Mouse (Mus musculus): ENCODE results near the gene Ssh3.

Ssh3 gene

DNA sequence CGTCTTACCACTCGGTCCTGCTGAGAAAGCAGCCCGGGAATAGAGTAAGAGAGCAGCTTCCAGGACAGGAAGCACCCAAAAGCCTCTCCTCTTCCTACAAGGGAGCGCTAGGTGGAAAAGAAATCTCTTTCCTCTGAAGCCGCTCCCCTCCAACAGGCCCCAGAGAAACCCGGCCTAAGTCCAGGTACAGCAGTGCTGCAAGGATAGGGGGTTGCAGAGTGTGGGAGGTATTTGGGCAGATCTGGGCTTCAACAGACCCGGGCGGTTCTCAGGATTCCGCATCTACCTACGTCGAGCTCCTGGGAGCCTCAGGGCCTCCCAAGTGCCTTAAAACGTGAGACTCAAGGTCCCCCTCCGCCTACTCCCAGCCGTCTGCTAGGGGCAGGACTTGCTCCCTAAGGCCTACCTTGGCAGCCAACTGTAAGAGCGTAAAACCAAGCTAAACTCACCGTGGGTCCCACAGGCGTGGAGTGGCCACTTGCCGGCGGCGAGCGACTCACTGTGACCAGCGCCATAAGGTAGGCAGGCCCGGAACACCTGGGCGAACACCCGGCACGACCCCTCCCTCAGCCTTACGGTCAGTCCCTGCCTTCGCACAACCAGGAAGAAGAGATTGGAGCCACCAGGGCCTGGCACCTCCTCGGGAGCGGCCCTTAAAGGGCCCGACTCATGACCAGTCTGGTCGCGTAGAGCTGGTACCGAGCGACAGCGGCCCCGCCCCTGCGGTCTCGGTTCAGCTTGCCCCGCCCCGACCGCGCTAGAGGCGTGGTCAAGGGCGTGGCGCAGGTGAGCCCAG is at the start of gene Ssh3:
Gene Ssh3, minus strand, starts transcription at position 615 of the 796 bp plus-strand sequence.
- DNase-seq (ENCODE audit: low spot score in 2 of 2), result peak; percentile 38 to 39

DNA sequence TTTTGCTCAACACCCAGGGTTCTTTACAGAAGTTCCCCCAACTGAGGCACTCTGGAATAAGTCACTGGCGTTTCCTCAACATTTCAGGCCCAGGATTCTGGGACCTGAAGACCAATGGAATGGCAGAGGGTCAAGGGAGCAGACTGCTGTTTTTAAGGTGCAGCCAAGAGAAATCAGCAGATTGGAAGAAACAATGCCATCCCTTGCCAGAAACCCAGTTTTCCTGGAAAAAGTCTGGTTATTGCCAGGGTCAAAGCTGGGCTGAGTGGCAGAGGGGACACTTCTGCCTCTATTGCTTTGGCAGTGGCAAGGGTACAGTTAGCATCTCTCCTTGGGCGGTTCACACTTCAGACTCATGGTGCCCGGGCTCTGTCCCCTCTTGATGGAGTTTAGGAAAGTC is 48.2 kb upstream of the Ssh3 start:
- DNase-seq (ENCODE audit: low spot score in 2 of 2), result no peak

DNA sequence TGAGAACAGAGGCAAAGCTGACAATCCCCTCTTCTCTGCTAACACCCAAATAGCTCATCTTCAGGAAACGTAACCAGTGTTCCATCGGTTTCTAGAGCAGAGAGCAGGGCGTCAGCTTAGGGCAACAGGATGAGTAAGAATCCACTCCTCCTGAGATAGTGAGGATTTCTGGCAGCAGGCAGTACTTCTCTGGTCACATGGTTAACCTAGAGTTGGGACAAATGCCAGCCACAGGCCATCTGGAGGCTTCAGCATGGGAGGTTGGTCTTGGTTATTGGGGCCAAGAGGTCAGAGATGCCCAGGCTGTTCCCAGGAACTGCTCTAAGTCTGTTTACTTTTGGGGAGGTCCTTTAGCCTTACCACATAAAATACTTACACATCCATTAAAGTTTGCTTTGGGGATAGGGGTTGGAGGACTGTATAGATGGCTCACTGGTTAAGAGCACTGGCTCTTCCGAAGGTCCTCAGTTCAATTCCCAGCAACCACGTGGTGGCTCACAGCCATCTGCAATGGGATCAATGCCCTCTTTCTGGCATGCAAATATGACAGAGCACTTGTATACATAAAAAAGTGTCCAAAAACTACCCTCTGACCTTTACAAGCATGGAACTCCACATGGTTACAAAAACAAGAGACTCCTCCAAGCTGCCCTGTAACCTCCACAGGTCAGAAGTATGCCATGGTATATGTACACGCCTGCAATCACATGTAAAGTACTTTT is 46.4 kb upstream of the Ssh3 start:
- no peak for DNase-seq (ENCODE audit: low spot score in 2 of 2)

DNA sequence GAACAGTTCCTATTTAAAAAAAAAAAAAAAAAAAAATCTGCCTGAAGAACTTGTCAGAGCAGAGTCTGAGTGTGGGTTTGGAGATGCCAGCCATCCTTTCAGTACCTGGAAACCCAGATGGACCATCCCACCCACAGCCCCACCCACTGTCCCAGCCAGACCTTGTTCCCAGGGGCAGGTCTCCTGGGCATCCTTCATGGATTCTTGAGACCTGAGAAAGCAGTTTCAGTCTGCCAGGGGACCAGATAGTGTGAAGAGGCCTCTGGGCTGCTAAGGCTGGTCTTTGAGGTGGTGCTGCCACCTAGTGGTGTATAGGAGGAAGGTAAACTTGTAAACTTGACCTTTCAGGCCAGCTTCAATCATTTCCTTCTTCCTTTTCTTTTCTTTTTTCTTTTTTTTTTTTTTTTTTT is 40.8 kb upstream of the Ssh3 start:
- no peak for DNase-seq (ENCODE audit: low spot score in 2 of 2)

DNA sequence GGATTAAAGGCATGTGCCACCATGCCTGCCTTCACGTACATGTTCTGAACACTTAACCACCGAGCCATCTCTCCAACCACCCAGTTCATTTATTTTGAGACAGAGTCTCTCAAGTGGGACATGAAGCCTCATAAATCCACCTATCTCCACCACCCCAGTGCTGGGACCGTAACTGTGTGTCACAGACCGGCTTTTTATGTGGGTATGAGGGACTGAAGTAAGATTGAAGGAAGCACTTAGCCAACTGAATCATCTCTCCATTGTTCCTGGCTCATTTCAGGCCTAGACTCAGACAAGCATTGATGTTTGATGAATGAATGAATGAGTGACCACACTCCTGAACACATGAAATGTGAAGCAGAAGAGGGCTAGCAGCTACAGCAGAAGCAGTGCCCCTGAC is 40.3 kb upstream of the Ssh3 start:
- no peak for DNase-seq (ENCODE audit: low spot score in 2 of 2)

DNA sequence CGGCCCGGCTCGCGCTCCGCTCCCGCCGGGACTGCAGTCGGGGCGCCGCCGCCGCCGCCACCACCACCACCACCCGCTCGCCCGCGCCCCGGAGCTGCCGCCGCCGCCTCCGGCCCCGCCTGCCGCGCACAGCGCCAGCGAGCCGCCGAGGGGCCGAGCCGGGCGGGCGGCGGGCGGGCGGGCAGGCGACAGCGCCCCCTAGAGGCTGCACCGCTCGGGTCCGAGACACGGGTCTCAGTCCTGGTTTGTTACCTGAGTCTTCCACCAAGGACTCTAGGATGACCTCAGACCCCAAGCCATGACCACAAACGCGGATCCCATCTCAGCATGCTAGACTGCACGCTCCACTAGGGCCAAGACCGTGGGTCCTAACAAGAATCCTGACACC is 37.2 kb upstream of the Ssh3 start, which contains the start of gene Grk2:
Gene Grk2, minus strand, starts transcription at position 33 of the 388 bp plus-strand sequence.
- peak in 1 of 2 experiments; percentile 78 for DNase-seq (ENCODE audit: low spot score in 2 of 2)

DNA sequence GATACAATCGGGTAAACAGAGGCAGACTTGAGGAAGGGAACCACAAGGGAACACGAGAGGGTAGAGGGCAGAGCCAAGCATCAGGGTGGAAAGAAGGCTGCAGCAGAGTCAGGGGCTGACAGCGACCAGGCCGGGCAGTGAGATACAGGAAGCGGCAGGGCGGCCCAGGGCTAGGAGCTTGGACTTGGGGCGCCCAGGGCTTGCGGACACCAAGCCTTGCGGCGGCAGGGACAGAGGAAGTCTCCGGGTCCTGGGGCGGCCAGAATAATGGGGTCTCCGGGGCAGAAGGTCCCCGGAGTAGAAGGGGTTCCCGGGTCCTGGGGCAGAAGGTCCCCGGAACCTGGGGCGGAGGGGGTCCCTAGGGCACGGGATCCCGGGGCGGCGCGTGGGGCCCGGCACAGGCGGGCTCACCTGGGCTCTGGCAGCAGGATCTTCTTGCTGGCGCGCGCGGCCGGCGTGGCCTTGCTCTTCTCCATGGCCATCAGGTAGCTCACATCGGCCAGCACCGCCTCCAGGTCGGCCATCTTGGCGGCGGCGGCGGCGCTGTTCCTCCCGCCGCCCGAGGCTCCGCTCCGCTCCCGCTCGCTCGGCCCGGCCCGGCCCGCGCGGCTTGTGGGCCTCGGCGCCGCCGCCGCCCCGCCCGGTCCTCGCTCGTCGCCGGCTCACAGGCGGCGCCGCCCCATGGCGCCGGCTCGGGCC is 36.7 kb upstream of the Ssh3 start:
- peak in 1 of 2 experiments; percentile 52 for DNase-seq (ENCODE audit: low spot score in 2 of 2)

DNA sequence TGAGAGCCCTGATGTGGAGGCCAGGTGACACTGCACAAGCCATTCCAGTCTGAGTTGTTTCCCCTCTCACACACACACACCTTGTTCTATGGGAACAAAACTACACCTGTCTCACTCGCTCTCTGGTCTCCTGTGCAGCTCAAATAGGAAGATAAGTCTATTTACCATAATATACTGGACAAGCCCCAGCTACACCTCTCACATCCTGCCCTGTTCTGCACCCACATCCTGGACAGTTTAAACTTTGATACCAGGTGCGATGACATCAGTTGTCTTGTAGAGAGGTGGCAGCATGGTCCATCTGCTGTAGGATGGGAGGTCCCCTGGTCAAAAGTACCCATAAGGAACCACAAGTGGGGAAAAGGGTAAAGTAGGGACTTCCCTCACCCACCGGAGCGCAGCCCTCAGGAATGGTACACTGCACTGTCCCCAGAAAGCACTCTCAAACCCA is 35.9 kb upstream of the Ssh3 start:
- DNase-seq (ENCODE audit: low spot score in 2 of 2), result no peak

DNA sequence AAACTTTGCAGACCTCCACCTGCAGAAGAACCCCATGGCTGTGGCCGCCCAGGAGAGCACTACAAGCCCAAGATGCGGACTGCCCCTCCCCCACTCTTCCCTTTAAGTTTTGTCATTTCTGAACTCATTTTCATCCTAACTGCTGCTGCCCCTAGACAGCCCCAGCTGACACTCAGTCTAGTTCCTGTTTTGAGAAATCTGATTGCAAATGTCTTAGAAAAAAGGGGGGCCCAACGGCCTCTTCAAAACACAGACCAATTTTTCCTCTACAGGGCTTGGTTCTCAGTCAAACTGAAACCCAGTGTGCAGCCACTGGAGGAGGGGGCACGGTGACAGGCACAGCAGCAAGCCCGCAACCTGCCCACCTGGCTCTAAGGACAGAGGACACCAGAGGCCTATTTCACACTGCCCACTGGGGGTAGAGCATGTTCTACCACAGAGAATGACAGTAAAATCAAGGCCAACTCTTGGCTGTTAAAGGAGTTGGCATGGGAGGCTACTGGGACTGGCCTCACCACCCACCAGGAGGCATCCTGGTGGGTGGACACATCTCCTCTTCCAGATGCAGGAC is 35.4 kb upstream of the Ssh3 start:
- no peak for DNase-seq (ENCODE audit: low spot score in 2 of 2)

DNA sequence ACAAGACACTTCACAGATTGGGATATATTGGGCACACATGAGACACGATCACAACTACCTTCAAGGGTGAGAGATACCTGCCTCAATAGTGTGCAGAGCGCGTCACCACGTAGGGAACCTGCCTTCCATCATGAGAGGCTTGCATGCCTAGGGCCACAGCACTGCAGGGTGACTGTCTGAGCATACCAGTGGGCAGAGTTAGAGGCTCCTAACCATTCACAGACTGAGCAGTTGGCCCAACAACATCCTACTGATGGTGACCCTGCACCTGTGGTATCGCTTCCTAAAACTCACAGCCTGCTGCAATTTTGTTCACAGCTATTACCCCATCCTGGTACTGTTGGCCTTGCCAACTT is 34.6 kb upstream of the Ssh3 start:
- no peak for DNase-seq (ENCODE audit: low spot score in 2 of 2)

DNA sequence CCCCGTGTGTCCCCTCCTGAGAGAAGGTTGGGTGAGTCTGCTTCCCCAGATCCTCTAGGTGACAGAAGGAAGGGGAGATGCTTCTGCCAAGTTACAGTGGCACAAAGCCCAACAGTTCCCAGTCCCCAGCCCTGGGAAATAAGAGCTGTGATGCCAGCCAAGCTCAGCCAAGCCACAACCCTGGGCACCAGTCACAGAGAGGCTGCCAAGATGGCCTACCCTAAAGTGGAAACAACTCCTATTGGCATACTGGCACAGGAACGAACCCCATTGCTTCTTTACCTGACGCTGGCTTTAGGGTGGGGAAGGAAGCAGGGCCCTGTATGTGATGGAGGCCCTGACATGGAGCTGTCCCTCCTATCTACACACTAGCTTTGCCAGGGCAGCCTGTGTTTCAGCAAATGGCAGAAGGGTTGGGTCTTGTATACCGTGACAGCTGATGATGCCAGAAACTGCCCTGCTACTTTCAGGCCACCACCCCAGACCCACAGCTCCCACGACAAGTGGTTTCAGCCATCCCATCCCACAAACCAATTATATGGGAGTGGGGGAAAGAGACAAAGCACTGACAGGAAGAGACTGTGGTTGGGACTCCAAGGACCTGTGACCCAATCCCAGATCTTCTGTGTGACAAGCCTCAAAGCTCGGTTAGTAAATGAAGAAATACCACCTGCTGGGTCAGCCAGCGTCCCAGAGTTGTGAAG is 34.1 kb upstream of the Ssh3 start:
- no peak for DNase-seq (ENCODE audit: low spot score in 2 of 2)

DNA sequence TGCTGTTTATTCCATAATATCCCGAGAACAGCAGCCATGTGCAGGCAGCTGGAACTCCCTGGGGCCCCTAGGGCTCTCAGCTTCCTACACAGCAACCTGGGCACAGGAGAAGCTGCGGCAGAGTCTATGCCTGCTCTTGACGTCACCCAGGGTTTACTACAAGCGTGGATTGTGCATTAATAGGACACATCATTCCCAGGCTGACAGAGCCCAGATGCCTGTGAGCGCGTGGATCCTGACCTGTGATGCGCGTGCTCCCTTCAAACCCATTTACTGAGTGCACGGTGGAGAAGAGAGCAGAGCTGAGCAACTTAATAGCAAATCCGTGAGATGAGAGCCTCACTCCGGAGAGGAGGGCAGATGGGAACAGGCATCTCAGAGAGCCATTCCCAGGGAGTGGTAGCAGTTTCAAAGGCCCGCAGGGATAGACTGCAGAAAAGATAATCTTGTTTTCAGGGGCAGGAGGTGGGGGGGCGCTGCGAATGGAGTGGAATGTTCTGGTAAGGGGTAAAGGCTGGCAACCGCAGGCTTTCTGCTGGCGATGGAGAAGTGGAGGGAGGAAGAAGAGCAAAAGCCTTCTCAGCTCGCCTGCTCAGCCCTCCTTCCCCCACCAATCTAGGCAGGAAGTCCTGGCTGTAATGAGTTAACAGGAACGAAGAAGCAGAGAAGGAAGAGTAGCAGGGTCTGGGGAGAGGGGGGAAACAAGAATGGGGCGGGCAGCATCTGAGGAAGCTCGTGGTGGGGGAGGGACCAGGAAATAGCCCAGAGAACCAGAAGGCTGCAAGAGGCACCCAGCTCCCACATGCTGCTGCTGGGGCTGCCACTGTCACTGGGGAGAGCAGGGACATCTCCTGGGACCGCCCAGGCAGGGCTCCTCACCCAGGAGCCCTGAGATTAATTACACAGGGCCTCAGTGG is 33.0 kb upstream of the Ssh3 start:
- no peak for DNase-seq (ENCODE audit: low spot score in 2 of 2)

DNA sequence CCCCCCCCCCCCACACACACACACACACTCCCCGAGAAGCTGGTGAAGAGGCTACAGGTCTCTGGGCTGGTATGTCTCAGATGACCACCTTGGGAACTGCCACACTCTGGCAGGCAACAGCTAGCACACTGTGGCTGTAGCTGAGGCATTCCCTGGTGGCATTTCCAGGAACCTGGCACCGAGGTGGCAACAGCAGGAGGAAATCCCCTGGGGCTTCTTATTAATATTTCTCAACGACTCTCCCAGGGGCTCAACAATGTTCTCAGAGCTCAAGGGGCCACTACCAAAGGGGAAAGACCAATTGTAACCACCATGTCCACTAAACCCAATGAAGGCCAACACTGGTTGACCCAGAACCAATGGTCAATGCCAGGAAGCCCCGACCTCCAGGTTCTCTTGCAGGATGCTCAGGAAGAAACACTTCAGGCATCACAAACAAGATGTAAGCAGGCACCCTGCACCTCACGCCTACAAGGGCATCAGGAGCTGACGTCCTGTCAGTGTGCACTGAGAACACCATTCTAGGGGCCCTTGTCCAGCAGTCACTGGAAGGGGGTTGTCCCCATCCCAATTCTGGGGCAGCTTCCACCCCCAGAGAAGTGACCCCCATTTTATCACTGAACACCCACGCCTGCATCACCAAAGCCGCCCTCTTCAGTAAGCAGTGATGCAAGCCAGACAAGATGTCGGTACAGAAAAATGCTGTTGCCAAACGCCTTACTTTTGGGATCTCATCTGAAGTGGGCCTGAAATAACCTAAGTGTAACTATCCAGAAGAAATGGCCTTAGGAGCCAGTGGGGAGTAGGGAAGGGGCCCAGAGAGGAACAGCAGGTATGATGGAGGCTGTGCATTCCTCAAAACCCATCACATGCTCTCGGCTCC is 32.1 kb upstream of the Ssh3 start:
- DNase-seq (ENCODE audit: low spot score in 2 of 2), result no peak

DNA sequence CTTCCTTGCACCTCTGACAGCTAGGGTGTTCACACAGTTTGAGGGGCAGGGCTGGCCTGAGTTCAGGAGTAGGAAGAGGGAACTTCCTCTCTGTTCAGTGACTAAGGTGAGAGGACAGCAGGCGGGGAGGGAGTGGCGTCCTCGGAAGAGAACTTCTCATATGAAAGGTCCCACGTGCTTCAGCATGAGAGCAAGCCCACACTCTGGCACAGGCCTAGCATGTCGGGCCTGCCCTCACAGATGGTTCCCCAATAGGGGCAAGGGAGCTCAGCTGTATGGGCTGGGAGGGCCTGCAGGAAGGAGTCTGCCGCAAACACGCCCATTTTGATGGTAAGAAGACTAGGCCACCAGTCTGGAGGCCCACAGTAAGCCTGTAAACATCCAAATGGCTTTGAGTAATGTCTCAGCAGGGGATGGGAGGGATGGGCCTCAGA is 31.3 kb upstream of the Ssh3 start:
- DNase-seq (ENCODE audit: low spot score in 2 of 2), result no peak

DNA sequence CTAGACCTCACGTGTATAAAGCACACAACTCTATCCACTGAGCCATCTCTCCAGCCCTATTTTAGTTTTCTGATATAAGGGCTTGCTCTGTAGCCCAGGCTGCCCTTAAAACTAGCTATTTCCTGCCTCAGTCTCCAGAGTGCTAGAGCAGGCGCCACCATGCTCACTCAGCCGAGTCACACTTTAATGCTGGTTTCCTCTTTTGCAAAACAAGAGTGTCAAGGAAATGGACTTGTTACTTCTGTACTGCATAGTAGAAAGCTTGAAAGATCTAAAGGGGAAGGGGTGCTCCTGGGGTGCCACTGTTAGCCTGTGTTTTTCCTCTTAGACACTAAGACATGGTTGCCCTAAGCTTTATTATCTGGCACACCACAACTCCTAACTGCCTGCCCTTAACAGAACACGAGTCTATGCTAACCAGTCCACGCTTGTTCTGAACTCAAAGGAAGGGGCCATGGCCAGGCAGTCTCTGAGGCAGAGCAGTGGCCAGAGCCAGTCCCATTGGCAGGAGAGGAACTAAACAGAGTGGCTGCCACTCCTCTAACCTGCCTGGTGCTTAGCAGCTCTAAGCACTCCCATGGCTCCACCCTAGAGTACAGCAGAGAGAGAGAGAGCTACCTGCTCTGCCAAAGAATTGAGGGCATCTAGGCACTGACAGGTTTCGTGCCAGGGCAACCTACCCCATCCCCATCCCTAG is 30.7 kb upstream of the Ssh3 start:
- DNase-seq (ENCODE audit: low spot score in 2 of 2), result no peak

DNA sequence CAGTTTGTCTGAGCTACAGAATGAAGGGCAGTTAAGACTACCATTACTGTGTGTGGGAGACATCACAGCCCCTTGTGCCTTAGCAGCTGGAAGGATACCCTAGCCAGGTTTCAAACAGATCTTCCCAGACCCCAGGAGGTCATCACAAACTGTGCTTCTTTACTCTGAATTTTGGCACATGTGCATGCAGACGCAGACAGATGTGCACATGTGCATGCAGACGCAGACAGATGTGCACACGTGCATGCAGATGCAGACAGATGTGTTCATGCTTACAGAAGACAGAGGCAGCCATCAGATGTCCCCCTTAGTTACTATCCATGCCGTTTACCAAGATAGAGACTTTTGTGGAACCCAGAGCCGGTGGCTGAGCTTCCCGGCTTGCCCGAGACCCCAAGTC is 30.1 kb upstream of the Ssh3 start:
- DNase-seq (ENCODE audit: low spot score in 2 of 2), result no peak

DNA sequence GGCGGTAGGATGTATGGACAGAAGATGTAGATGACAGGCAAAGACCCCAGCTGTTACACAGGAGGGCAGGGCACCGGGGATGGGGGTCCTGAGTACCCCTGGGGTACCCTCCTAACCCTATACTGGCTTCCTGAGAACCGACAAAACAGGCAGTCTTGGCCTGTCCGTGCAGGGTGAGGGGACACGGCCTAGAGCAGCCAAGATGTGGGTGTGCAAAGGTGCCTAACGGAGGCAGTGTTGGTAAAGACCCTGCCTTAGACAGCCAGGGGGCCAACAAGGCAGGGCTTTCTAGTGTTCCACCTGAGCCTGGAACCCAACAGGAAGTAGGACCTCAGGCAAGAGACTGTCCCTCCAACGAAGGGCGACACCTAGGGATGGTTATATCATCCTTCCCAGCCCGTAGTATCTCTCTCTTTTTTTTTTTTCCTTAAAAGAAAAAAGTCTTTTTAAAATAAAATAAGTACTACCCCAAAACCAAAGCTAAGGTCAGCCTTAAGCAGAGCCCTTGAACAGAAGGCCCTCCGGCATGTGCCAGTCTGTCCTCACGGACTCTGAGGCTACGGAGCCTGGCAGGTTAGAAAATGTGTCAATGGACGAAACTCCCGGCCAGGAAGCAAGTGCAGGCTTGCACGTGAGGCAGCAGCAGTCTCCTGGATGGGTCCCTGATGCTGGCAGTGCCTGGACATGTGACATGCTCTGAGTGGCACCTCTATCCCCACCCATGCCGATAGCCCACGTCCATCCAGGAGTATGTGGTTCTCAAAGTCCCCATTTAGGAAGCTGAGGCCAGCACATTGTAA is 29.5 kb upstream of the Ssh3 start:
- DNase-seq (ENCODE audit: low spot score in 2 of 2), result no peak

DNA sequence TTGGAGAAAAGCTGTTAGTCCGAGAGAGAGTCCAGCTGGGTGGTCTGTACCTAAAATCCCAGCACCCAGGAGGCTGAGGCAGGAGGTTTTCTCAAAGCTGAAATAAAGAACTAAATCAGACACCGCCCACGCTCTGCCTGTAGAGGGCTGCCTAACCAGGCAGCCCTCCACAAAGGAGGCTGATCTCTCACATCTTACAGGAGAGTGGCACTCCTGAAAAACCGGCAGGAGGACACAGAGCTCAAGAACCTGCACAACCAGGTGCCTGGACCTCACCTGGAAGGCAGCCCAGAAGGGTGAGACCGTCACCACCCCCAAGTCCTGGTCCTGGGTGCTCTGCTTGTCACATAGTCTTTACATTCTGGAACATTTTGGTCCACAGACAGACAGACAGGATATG is 28.9 kb upstream of the Ssh3 start:
- DNase-seq (ENCODE audit: low spot score in 2 of 2), result no peak

Data from frontal cortex, postnatal 10 days (tissue).